ENCODE assay signal across 8 mouse cellular contexts in the genomic region with DNA sequence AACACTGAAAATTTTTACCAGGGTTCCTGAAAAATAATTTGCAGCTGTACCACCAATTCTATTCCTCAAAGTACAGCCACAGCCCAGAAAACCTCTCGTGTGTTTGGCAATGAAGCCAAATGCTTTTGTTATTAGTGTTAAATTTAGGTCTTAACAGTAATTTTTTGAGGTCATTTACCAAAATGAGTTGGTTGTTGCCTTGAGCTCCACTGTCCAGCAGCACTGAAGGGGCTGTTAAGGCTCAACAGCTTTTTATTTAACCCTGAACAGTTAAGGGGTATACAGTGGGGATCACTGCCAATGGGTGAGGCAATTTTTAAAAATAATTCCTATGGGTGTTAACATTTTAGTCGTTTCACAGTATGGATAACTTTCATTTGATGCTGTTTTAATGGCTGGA. TPM values are rescaled to one million over a fixed set of nuclear protein-coding genes. Genes with fewer than 3 reads are reported as not detected.
A peak's percentile ranks its signal among the peaks of the same experiment; 100 is the strongest.
DNase-seq lines count a peak whose midpoint lies in the region; ATAC-seq and TF ChIP-seq lines count a peak whose summit lies in the region.

No protein-coding gene starts in this region.

- 20% methylated on average over 2 of the region's 2 CpGs for WGBS in liver, embryonic 13.5 days (ENCODE audit: insufficient replicate concordance)

- no peaks in the 10 kb centered on the region for H3K27me3 ChIP-seq in erythroblast, embryonic 14.5 days (ENCODE audit: control insufficient read depth)
- no peaks in the 10 kb centered on the region for H3K27me3 ChIP-seq in testis, adult 2 months (ENCODE audit: control insufficient read depth, insufficient read depth, low read length)
- no peaks in the 10 kb centered on the region for H3K27me3 ChIP-seq in liver, embryonic 13.5 days

- no peak for DNase-seq in testis, postnatal 10 days (ENCODE audit: low spot score)
- no peak for DNase-seq in liver, embryonic 13.5 days
- DNase-seq in Muller cell, postnatal 12 days (ENCODE audit: inconsistent ontology term): no peak
- no peak for DNase-seq in urinary bladder, postnatal 36 days (ENCODE audit: low spot score in 2 of 2)
- no peak for DNase-seq in kidney, postnatal 10 days

- peaks cover 51% of the 10 kb centered on the region for H3K36me3 ChIP-seq in erythroblast, embryonic 14.5 days (ENCODE audit: control insufficient read depth)
- H3K36me3 ChIP-seq in testis, adult 2 months (ENCODE audit: control insufficient read depth, insufficient read depth, low read length): no peaks in the 10 kb centered on the region
- H3K36me3 ChIP-seq in liver, embryonic 13.5 days: peaks cover 16% of the 10 kb centered on the region

- H3K9ac ChIP-seq in liver, embryonic 13.5 days: peak overlapping the region; percentile 91

- peaks cover 27% of the 10 kb centered on the region for H3K4me1 ChIP-seq in erythroblast, embryonic 14.5 days (ENCODE audit: control insufficient read depth)
- H3K4me1 ChIP-seq in testis, adult 2 months (ENCODE audit: control insufficient read depth, insufficient read depth, low read length): no peaks in the 10 kb centered on the region; the same call in 1 of the 2 replicates
- peaks cover 25% of the 10 kb centered on the region for H3K4me1 ChIP-seq in liver, embryonic 13.5 days (replicated peaks)

- H3K27ac ChIP-seq in testis, adult 2 months (ENCODE audit: control insufficient read depth, insufficient read depth, low read depth, low read length): no peak overlapping the region; the same call in 1 of the 2 replicates
- H3K27ac ChIP-seq in liver, embryonic 13.5 days: peak overlapping the region; percentile 86

- ATAC-seq in erythroblast, adult 5-6 weeks (replicated peaks; ENCODE audit: low FRiP score, poor library complexity, severe bottlenecking): no peak; the same call in 1 of the 2 replicates
- no peak for ATAC-seq in liver, embryonic 13.5 days (ENCODE audit: low read depth)

- H3K9me3 ChIP-seq in erythroblast, embryonic 14.5 days (ENCODE audit: control insufficient read depth, low read length): no peaks in the 10 kb centered on the region
- no peaks in the 10 kb centered on the region for H3K9me3 ChIP-seq in liver, embryonic 13.5 days (replicated peaks)

- TF ChIP-seq POLR2A in testis, adult 2 months (IDR thresholded peaks at IDR 0.05; ENCODE audit: control insufficient read depth, low read depth, low read length): no peak

- peak overlapping the region; percentile 87 for H3K4me2 ChIP-seq in liver, embryonic 13.5 days

- peak overlapping the region; percentile 95 for H3K4me3 ChIP-seq in erythroblast, embryonic 14.5 days (replicated peaks)
- peak overlapping the region; percentile 21; the same call in 1 of the 2 replicates for H3K4me3 ChIP-seq in testis, adult 2 months (ENCODE audit: control insufficient read depth, low read depth, low read length)
- peak overlapping the region; percentile 87 for H3K4me3 ChIP-seq in liver, embryonic 13.5 days (replicated peaks)

- no peak for TF ChIP-seq CTCF in testis, adult 2 months (IDR thresholded peaks at IDR 0.05; ENCODE audit: control insufficient read depth, insufficient read depth, insufficient replicate concordance, low read depth, low read length)

RNA-seq across cellular contexts. Expression of gene Phtf1, which starts 0.7 kb away (rescaled TPM):
- 0.10 and 0.39 TPM in 2 replicates for polyA plus RNA-seq in erythroblast, embryonic 14.5 days (2012)
- 2.7 and 3.7 TPM in 2 replicates for total RNA-seq in erythroblast, adult 5-6 weeks (2015; ENCODE audit: low replicate concordance)
- 5.6 and 21.0 TPM in 2 replicates for total RNA-seq in erythroblast, adult 5-6 weeks (2017; ENCODE audit: low replicate concordance)
- 21.6 and 24.2 TPM in 2 replicates for polyA plus RNA-seq in testis, adult 2 months (2012; rRNA removed)
- polyA plus RNA-seq in liver, embryonic 13.5 days (2015; fragmentation: Nextera tagmentation; extraction: Ambion mirVana): 6.7 and 6.8 TPM in 2 replicates

RNA-seq across cellular contexts. Expression of gene Rsbn1, which starts 53.3 kb away (rescaled TPM):
- polyA plus RNA-seq in erythroblast, embryonic 14.5 days (2012): 0.91 and 1.1 TPM in 2 replicates
- total RNA-seq in erythroblast, adult 5-6 weeks (2015; ENCODE audit: low replicate concordance): 10.9 and 16.3 TPM in 2 replicates
- total RNA-seq in erythroblast, adult 5-6 weeks (2017; ENCODE audit: low replicate concordance): 13.8 and 15.0 TPM in 2 replicates
- polyA plus RNA-seq in testis, adult 2 months (2012; rRNA removed): 22.1 TPM in 2 replicates
- polyA plus RNA-seq in liver, embryonic 13.5 days (2015; fragmentation: Nextera tagmentation; extraction: Ambion mirVana): 4.2 and 5.2 TPM in 2 replicates

Comparison
In these comparisons a context has a peak if more than half of its experiments do, and no peak if none do; other contexts are left out.
1. H3K4me3 ChIP-seq: peak in every context shown above with its lines; median percentile 95 in erythroblast, embryonic 14.5 days; 87 in liver, embryonic 13.5 days; 21 in testis, adult 2 months.